Mouse (Mus musculus): ENCODE measurements around the gene Pikfyve. TPM values are rescaled to one million over a fixed set of nuclear protein-coding genes. Genes with fewer than 3 reads are reported as not detected.

Gene Pikfyve
- polyA plus RNA-seq (2017; shearing (Covaris generic)), result 24.2 TPM

DNA sequence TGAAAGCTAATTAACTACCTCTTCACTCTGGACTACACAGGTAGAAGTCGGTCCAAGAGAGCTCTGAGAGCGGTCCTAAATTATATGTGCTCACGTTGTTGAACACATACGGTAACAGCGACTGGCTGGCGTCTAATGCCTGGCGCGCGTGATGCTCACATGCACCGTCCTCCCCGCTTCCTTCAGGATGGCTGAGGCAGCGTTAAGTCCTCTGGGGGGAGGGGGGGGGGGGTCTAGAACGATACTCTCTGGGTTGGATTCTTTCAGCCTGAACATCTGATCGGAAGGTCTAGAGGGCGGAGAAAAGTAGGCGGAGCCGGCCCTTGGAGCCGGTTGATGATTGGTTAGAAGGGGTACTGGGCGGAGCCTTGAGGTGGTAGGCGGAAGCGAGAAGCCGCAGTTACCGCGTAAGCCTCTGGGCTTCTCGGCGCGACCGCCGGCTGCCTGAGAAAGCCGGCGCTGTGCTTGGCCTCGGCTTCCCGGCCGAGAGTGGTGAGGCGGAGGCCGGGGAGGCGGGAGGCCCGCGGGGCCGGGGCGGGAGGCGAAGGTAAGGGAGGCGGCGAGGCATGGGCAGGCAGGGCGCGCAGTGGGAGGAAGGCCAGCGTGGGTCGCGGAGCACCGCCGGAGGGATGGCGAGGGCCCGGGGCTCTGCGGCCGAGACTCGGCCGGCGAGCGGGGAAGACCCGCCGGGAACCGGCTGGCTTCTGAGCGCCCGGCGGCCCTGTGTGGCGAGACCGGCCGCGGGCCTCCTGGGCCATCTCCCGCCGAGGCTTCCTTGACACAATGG, at the start of gene Pikfyve, which contains the start of gene Idh1:
Gene Pikfyve (plus strand): TSS at position 397 of the 787 bp plus-strand sequence.
Gene Idh1 (minus strand): TSS at position 214 of the 787 bp plus-strand sequence.

DNA sequence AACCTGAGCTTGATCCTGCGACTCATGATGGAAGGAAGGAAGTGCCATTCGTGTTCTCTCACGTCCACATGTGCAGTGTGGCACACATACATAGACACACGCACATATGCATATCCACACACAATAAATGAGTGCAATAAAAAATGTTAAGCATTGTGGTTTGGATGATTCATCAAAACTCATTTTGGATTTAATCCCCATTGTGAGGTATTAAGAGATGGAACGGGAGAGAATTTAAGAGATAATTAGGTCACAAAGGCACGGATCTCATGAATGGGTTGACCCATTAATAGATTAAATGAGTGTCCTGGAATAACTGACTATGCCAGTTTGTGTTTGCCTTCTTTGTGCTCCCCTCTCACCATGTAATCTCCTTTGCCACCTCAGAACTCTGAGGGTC, 95.3 kb downstream of the Pikfyve start, which contains the start of gene Pth2r:
Gene Pth2r (plus strand): TSS at position 301 of the 400 bp plus-strand sequence.

Other genes with a start within 250 kb of the Pikfyve start
- 4.8 TPM for gene Plekhm3, start 229.9 kb upstream of the Pikfyve start, polyA plus RNA-seq (2017; shearing (Covaris generic))
- gene Akr1cl, start 153.9 kb upstream of the Pikfyve start, polyA plus RNA-seq (2017; shearing (Covaris generic)), result 0.29 TPM
- gene Cryge, start 135.5 kb upstream of the Pikfyve start, polyA plus RNA-seq (2017; shearing (Covaris generic)), result not detected
- gene Crygd, start 123.2 kb upstream of the Pikfyve start, polyA plus RNA-seq (2017; shearing (Covaris generic)), result not detected
- not detected for gene Crygc, start 113.0 kb upstream of the Pikfyve start, polyA plus RNA-seq (2017; shearing (Covaris generic))
- not detected for gene Crygb, start 104.4 kb upstream of the Pikfyve start, polyA plus RNA-seq (2017; shearing (Covaris generic))
- not detected for gene Cryga, start 83.3 kb upstream of the Pikfyve start, polyA plus RNA-seq (2017; shearing (Covaris generic))
- not detected for gene Gm28845, start 67.1 kb upstream of the Pikfyve start, polyA plus RNA-seq (2017; shearing (Covaris generic))
- not detected for gene D630023F18Rik, start 63.5 kb upstream of the Pikfyve start, polyA plus RNA-seq (2017; shearing (Covaris generic))
- 13.1 TPM for gene Idh1, start 183 bp upstream of the Pikfyve start, polyA plus RNA-seq (2017; shearing (Covaris generic))
- not detected for gene Pth2r, start 95.4 kb downstream of the Pikfyve start, polyA plus RNA-seq (2017; shearing (Covaris generic))

All from CD4-positive, CD25-positive, alpha-beta regulatory T cell (primary cell).